Mouse (Mus musculus) ovary, postnatal 14 days (tissue): ENCODE data around the gene Stk39.

Experiments
- DNase-seq: peaks from one replicate; pipeline ENCODE4 v3.0.0; 2022; ENCODE audit warnings: low spot score

Stk39 gene

GRCm38 (mm10) chr2:68420223-68420622 is 51.8 kb downstream of the Stk39 start:
- no peak for DNase-seq

- DNase-seq = no peak
Observed at GRCm38 (mm10) chr2:68419746-68420145, 52.3 kb downstream of the Stk39 start.

GRCm38 (mm10) chr2:68419165-68419564 is 52.9 kb downstream of the Stk39 start:
- DNase-seq = no peak

- DNase-seq = no peak
Observed at GRCm38 (mm10) chr2:68417081-68417480, 55.0 kb downstream of the Stk39 start.

GRCm38 (mm10) chr2:68415691-68416090 is 56.4 kb downstream of the Stk39 start:
- DNase-seq = no peak

GRCm38 (mm10) chr2:68412149-68412548 is 59.9 kb downstream of the Stk39 start:
- no peak for DNase-seq

- no peak for DNase-seq
Observed at GRCm38 (mm10) chr2:68411201-68411600, 60.9 kb downstream of the Stk39 start.

- no peak for DNase-seq
Observed at GRCm38 (mm10) chr2:68409640-68410215, 62.3 kb downstream of the Stk39 start.

GRCm38 (mm10) chr2:68408271-68408980 is 63.6 kb downstream of the Stk39 start:
- DNase-seq = no peak

- DNase-seq = no peak
Observed at GRCm38 (mm10) chr2:68407179-68407950, 64.7 kb downstream of the Stk39 start.

GRCm38 (mm10) chr2:68406571-68407074 is 65.4 kb downstream of the Stk39 start:
- no peak for DNase-seq

GRCm38 (mm10) chr2:68405163-68405715 is 66.8 kb downstream of the Stk39 start:
- DNase-seq = no peak

- no peak for DNase-seq
Observed at GRCm38 (mm10) chr2:68404274-68405162, 67.5 kb downstream of the Stk39 start.

GRCm38 (mm10) chr2:68393611-68394549 is 78.2 kb downstream of the Stk39 start:
- DNase-seq = no peak

- DNase-seq = no peak
Observed at GRCm38 (mm10) chr2:68387824-68388582, 84.1 kb downstream of the Stk39 start.

GRCm38 (mm10) chr2:68386313-68386863 is 85.7 kb downstream of the Stk39 start:
- no peak for DNase-seq

GRCm38 (mm10) chr2:68385654-68386312 is 86.3 kb downstream of the Stk39 start:
- DNase-seq = no peak

GRCm38 (mm10) chr2:68383964-68384363 is 88.1 kb downstream of the Stk39 start:
- DNase-seq = no peak
